Mouse (Mus musculus) ES-E14 (cell line): ENCODE measurements around the gene Dsn1. TPM values are rescaled to one million over a fixed set of nuclear protein-coding genes. Genes with fewer than 3 reads are reported as not detected.

Experiments
- DNase-seq: peaks from one replicate; pipeline ENCODE4 v3.0.0-alpha.2; 2013; ENCODE audit warnings: low read depth, low spot score
- H3K27ac ChIP-seq: 2 replicates; pipeline ENCODE4 v1.5.1; 2012; ENCODE audit warnings: low read depth, mild to moderate bottlenecking, low read length, moderate library complexity, mixed read lengths; ENCODE audit not compliant: poor library complexity, insufficient read depth, severe bottlenecking
- H3K36me3 ChIP-seq: 2 replicates; pipeline ENCODE4 v1.6.1; 2012; ENCODE audit warnings: mild to moderate bottlenecking, low read length, moderate library complexity, mixed read lengths; ENCODE audit not compliant: control insufficient read depth, poor library complexity, insufficient read depth, severe bottlenecking
- H3K4me1 ChIP-seq, 2 experiments: fragments of 150-350 bp in 1 of 2; sonication (generic) in 1 of 2; 2 replicates each; pipeline ENCODE4 v1.6.1; 2012; ENCODE audit warnings: low read length in 2 of 2, mild to moderate bottlenecking in 1 of 2, mixed read lengths in 1 of 2; ENCODE audit not compliant: control insufficient read depth in 2 of 2, insufficient read depth in 2 of 2, poor library complexity in 1 of 2
- H3K4me3 ChIP-seq, 2 experiments: fragments of 150-350 bp in 1 of 2; sonication (generic) in 1 of 2; 2 replicates each; pipeline ENCODE4 v1.5.1; 2012; ENCODE audit warnings: low read length in 2 of 2, low read depth in 1 of 2, mild to moderate bottlenecking in 1 of 2, mixed read lengths in 1 of 2; ENCODE audit not compliant: insufficient read depth in 1 of 2, poor library complexity in 1 of 2, severe bottlenecking in 1 of 2
- H3K9ac ChIP-seq: 2 replicates; pipeline ENCODE4 v1.6.1; 2012; ENCODE audit warnings: low read depth, mild to moderate bottlenecking, low read length, mixed read lengths; ENCODE audit not compliant: poor library complexity, insufficient read depth, severe bottlenecking
- H3K9me3 ChIP-seq: fragments of 150-350 bp; sonication (generic); 2 replicates; pipeline ENCODE4 v1.6.1; 2012; ENCODE audit warnings: low read depth, mild to moderate bottlenecking, low read length; ENCODE audit not compliant: control insufficient read depth, insufficient read depth
- CHD2 ChIP-seq: IDR thresholded peaks from 2 replicates; pipeline ENCODE4 v1.6.1; 2014; ENCODE audit warnings: mild to moderate bottlenecking, low read depth, low read length, inconsistent platforms
- HCFC1 ChIP-seq: IDR thresholded peaks from 2 replicates; pipeline ENCODE4 v1.6.1; 2012; ENCODE audit warnings: low read length, inconsistent platforms, borderline replicate concordance; ENCODE audit not compliant: insufficient read depth
- MAFK ChIP-seq: IDR thresholded peaks from 2 replicates; pipeline ENCODE4 v1.6.1; 2014; ENCODE audit warnings: mild to moderate bottlenecking, low read depth, low read length, inconsistent platforms; ENCODE audit not compliant: insufficient read depth
- ZC3H11A ChIP-seq: IDR thresholded peaks from 2 replicates; pipeline ENCODE4 v1.6.1; 2012; ENCODE audit warnings: low read depth, mild to moderate bottlenecking, inconsistent platforms, low read length, borderline replicate concordance
- ZNF384 ChIP-seq: IDR thresholded peaks from 2 replicates; pipeline ENCODE4 v1.6.1; 2012; ENCODE audit warnings: low read depth, low read length, inconsistent platforms
- in situ Hi-C, 2 experiments: fragments of 600-800 bp; cut with MboI; formaldehyde crosslinking; loops; one replicate each; pipeline ENCODE4 v1.15.1; 2025; ENCODE audit warnings: low sequenced_read_pairs in 2 of 2, inconsistent platforms in 1 of 2; ENCODE audit not compliant: unreplicated experiment in 2 of 2
- total RNA-seq: library from RNA; depleted of rRNA; stranded (reverse); fragments of 300-350 nt; gene quantifications from 2 replicates; pipeline ENCODE4 v1.2.3, GENCODE M21; 2012

Dsn1 gene
- total RNA-seq, 1 experiment = 25.2 TPM

GRCm38 (mm10) chr2:157012341-157012740 is 5.4 kb upstream of the Dsn1 start:
- H3K27ac ChIP-seq = no peak overlapping the region
- H3K36me3 ChIP-seq = no peaks in the 10 kb centered on the region
- H3K9me3 ChIP-seq = no peaks in the 10 kb centered on the region
- no peak overlapping the region for H3K4me3 ChIP-seq
- in situ Hi-C loops = no loop called here
- TF ChIP-seq ZNF384 = no peak
- no peak for TF ChIP-seq CHD2
- TF ChIP-seq ZC3H11A = no peak
- no peak for TF ChIP-seq HCFC1
- TF ChIP-seq MAFK = no peak
- peaks cover 0 to 10% of the 10 kb centered on the region in 2 experiments; a peak in 1 of 4 replicates for H3K4me1 ChIP-seq
- no peak for DNase-seq
- no peak overlapping the region for H3K9ac ChIP-seq

DNA sequence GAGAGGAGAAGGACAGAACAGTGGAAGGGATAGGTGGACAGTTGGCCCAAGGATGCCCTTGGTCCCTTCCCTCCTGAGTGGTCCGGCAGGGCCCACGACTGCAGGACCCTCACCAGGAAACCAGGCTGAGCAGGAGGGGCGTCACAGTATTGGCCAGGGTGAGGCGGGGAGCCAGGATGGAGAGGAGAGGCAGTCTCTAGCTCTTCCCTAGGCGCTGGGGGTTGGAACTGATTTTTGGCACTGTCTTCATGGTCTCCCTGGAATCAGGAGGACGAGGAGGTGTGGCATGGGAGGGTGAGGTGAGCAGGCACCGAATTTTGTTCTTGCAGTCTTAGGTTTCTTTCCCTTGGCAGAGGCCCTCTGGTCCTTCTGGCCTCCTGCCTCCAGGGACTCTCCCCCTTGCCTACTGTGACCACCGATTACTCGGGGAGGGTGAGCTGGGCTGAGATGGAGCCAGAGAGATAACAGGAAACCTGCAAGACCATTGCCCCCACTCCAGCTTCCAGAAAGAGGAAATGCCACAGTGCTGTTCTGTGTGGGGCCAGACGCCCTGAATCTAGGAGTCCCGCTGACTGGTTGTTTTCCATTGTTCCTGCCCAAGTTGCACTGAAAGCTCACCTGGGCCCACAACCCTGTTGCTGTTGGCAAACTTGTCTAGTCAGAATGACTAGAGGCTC is 3.8 kb upstream of the Dsn1 start:
- Histone ChIP-seq H3K9me3 (no peaks in the 10 kb centered on the region), H3K4me1 (peaks cover 4 to 10% of the 10 kb centered on the region in 2 experiments; a peak in 2 of 4 replicates), H3K36me3 (no peaks in the 10 kb centered on the region), H3K27ac (no peak overlapping the region), H3K4me3 (no peak overlapping the region), H3K9ac (no peak overlapping the region)
- in situ Hi-C loops = no loop called here
- no peak for DNase-seq
- TF ChIP-seq ZC3H11A = no peak
- no peak for TF ChIP-seq ZNF384
- no peak for TF ChIP-seq CHD2
- no peak for TF ChIP-seq HCFC1
- no peak for TF ChIP-seq MAFK

DNA sequence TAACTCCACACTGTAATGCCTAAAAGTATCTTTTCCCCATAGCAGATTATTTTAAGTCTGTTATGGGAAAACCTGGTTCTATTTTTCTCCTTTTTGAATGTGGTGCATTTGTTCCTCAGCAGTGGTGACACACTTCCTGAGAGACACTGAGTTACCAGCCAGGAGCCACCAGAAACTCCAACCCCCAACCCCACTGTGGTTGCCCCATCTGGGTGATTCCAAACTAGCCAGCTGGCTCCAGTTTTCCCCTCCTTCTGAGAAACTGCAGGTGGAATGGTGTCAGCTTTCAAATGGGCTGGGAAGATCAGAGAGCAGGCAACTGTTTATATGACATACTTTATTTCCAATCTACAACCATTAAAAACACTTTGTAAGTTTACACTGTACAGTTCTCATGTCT is 3.2 kb upstream of the Dsn1 start:
- Histone ChIP-seq H3K9ac (no peak overlapping the region), H3K4me1 (peaks cover 6 to 10% of the 10 kb centered on the region in 2 experiments; a peak in 2 of 4 replicates), H3K9me3 (no peaks in the 10 kb centered on the region), H3K4me3 (no peak overlapping the region), H3K27ac (no peak overlapping the region), H3K36me3 (peaks cover under 1% of the 10 kb centered on the region; the same call in 1 of the 2 replicates)
- no peak for DNase-seq
- TF ChIP-seq ZC3H11A = no peak
- no peak for TF ChIP-seq HCFC1
- TF ChIP-seq MAFK = no peak
- TF ChIP-seq CHD2 = no peak
- TF ChIP-seq ZNF384 = no peak
- in situ Hi-C loops = no loop called here

DNA sequence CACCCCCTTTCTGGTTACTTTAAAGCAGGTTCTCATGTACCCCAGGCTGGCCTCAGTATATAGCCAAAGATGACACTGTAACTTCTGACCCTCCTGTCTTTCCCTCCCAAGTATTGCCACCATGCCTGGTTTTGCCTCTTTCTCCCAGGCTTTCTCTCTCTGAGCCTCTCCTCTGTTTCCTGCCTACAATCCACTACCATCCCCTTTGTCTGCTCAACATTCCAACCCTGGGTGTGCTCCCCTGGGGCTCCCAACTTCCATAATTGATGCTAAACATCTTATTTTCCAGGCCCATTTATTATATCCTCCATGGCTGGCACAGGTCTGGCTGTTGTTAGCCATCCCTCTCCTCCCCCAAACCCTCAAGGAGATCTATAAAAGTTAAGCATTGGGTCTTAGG is 1.6 kb upstream of the Dsn1 start:
- in situ Hi-C loops = no loop called here
- TF ChIP-seq MAFK (no peak), ZC3H11A (no peak), HCFC1 (no peak), CHD2 (no peak), ZNF384 (no peak)
- H3K4me3 ChIP-seq = no peak overlapping the region

More for the DNA sequence above, 1.6 kb upstream of the Dsn1 start:
- Histone ChIP-seq H3K4me1 (peaks cover 6 to 10% of the 10 kb centered on the region in 2 experiments; a peak in 2 of 4 replicates), H3K9me3 (no peaks in the 10 kb centered on the region), H3K9ac (no peak overlapping the region), H3K36me3 (peaks cover 6% of the 10 kb centered on the region; the same call in 1 of the 2 replicates), H3K27ac (no peak overlapping the region)
- DNase-seq = no peak
